Mouse (Mus musculus): ENCODE data around the gene Fpr2. TPM values are rescaled to one million over a fixed set of nuclear protein-coding genes. Genes with fewer than 3 reads are reported as not detected.
"Not testable (repeated sequence)": the region's sequence is repeated elsewhere in the genome, so short reads cannot be mapped to it uniquely, and the experiment has no call there.

Gene Fpr2
- polyA plus RNA-seq, 1 experiment from 2014 or later: 0.45 TPM

- POLR2A ChIA-PET: no interaction called here
- in situ Hi-C loops (cut with MboI; ENCODE audit: low pct_unique_long_range_greater_than_20kb): no loop called here
- no peak for ATAC-seq
- CTCF ChIA-PET: no interaction called here
- DNase-seq (ENCODE audit: low read depth, low spot score): no peak
- H3K27me3 ChIP-seq: peaks cover 16% of the 10 kb centered on the region
- no peak for TF ChIP-seq CTCF (IDR thresholded peaks at IDR 0.05)
Observed at GRCm38 (mm10) chr17:17882672-17883071, 5.0 kb upstream of the Fpr2 start.

GRCm38 (mm10) chr17:17883840-17884239, 3.8 kb upstream of the Fpr2 start, which contains the start of gene Fpr1:
Gene Fpr1, minus strand, starts transcription at chr17:17883940.
- ATAC-seq (no peak), DNase-seq (ENCODE audit: low read depth, low spot score) (no peak)
- H3K27me3 ChIP-seq: peaks cover 22% of the 10 kb centered on the region
- POLR2A ChIA-PET: no interaction called here
- CTCF ChIA-PET: no interaction called here
- no peak for TF ChIP-seq CTCF (IDR thresholded peaks at IDR 0.05)
- in situ Hi-C loops (cut with MboI; ENCODE audit: low pct_unique_long_range_greater_than_20kb): no loop called here

GRCm38 (mm10) chr17:17889732-17890425, 2.3 kb downstream of the Fpr2 start:
- ATAC-seq: no peak
- peaks cover 13% of the 10 kb centered on the region for H3K27me3 ChIP-seq
- in situ Hi-C loops (cut with MboI; ENCODE audit: low pct_unique_long_range_greater_than_20kb): loop anchor here (5.0 kb wide), 1 partner anchor 118 kb away; no protein-coding TSS in a partner anchor
- ChIA-PET CTCF (interaction anchor here (1.1 kb wide), 1 partner anchor 9 kb away, joined by 3 read pairs; no protein-coding TSS in a partner anchor), POLR2A (no interaction called here)
- TF ChIP-seq CTCF (IDR thresholded peaks at IDR 0.05): no peak
- DNase-seq (ENCODE audit: low read depth, low spot score): no peak

GRCm38 (mm10) chr17:17896039-17896438, 8.4 kb downstream of the Fpr2 start:
- in situ Hi-C loops (cut with MboI; ENCODE audit: low pct_unique_long_range_greater_than_20kb): no loop called here
- CTCF ChIA-PET: interaction anchor here (1.9 kb wide), 1 partner anchor 130 kb away, joined by 7 read pairs; no protein-coding TSS in a partner anchor
- H3K27me3 ChIP-seq: peaks cover 11% of the 10 kb centered on the region
- peak; percentile 69 for TF ChIP-seq CTCF (IDR thresholded peaks at IDR 0.05)
- peak; percentile 19 for DNase-seq (ENCODE audit: low read depth, low spot score)
- POLR2A ChIA-PET: no interaction called here
- no peak for ATAC-seq

GRCm38 (mm10) chr17:17899268-17899667, 11.6 kb downstream of the Fpr2 start:
- DNase-seq (ENCODE audit: low read depth, low spot score) (no peak), ATAC-seq (no peak)
- peaks cover 11% of the 10 kb centered on the region for H3K27me3 ChIP-seq
- in situ Hi-C loops (cut with MboI; ENCODE audit: low pct_unique_long_range_greater_than_20kb): no loop called here
- TF ChIP-seq CTCF (IDR thresholded peaks at IDR 0.05): peak; percentile 53
- ChIA-PET POLR2A (no interaction called here), CTCF (interaction anchor here (0.9 to 3.4 kb wide), 5 partner anchors 19 to 133 kb away, joined by 3 to 11 read pairs (median 3); no protein-coding TSS in a partner anchor)

- no peak for ATAC-seq
- peaks cover 11% of the 10 kb centered on the region for H3K27me3 ChIP-seq
- in situ Hi-C loops (cut with MboI; ENCODE audit: low pct_unique_long_range_greater_than_20kb): no loop called here
- CTCF ChIA-PET: interaction anchor here (3.4 kb wide), 1 partner anchor 135 kb away, joined by 11 read pairs; no protein-coding TSS in a partner anchor
- DNase-seq (ENCODE audit: low read depth, low spot score): no peak
- POLR2A ChIA-PET: no interaction called here
- TF ChIP-seq CTCF (IDR thresholded peaks at IDR 0.05): no peak
Observed at GRCm38 (mm10) chr17:17900768-17901167, 13.1 kb downstream of the Fpr2 start.

GRCm38 (mm10) chr17:17909636-17910421, 22.2 kb downstream of the Fpr2 start:
- DNase-seq (ENCODE audit: low read depth, low spot score) (no peak), ATAC-seq (no peak)
- ChIA-PET CTCF (no interaction called here), POLR2A (no interaction called here)
- TF ChIP-seq CTCF (IDR thresholded peaks at IDR 0.05): no peak
- in situ Hi-C loops (cut with MboI; ENCODE audit: low pct_unique_long_range_greater_than_20kb): no loop called here
- no peaks in the 10 kb centered on the region for H3K27me3 ChIP-seq

- DNase-seq (ENCODE audit: low read depth, low spot score); CTCF ChIA-PET; ATAC-seq; POLR2A ChIA-PET; in situ Hi-C loops (cut with MboI; ENCODE audit: low pct_unique_long_range_greater_than_20kb): not testable (repeated sequence)
- peaks cover 13% of the 10 kb centered on the region for H3K27me3 ChIP-seq
Observed at GRCm38 (mm10) chr17:17912618-17913017, 25.0 kb downstream of the Fpr2 start.

GRCm38 (mm10) chr17:17917376-17917775, 29.8 kb downstream of the Fpr2 start:
- TF ChIP-seq CTCF (IDR thresholded peaks at IDR 0.05): no peak
- CTCF ChIA-PET: no interaction called here
- no peak for ATAC-seq
- DNase-seq (ENCODE audit: low read depth, low spot score): no peak
- POLR2A ChIA-PET: no interaction called here
- peaks cover 13% of the 10 kb centered on the region for H3K27me3 ChIP-seq
- in situ Hi-C loops (cut with MboI; ENCODE audit: low pct_unique_long_range_greater_than_20kb): no loop called here

GRCm38 (mm10) chr17:17917782-17918181, 30.2 kb downstream of the Fpr2 start:
- ChIA-PET POLR2A (no interaction called here), CTCF (no interaction called here)
- in situ Hi-C loops (cut with MboI; ENCODE audit: low pct_unique_long_range_greater_than_20kb): no loop called here
- no peak for ATAC-seq
- no peak for TF ChIP-seq CTCF (IDR thresholded peaks at IDR 0.05)
- H3K27me3 ChIP-seq: peaks cover 13% of the 10 kb centered on the region
- no peak for DNase-seq (ENCODE audit: low read depth, low spot score)

Other genes with a start within 250 kb of the Fpr2 start
- gene Vmn2r90, start 184.1 kb upstream of the Fpr2 start, polyA plus RNA-seq (2021): not detected
- 34.8 TPM for gene Spaca6, start 60.7 kb upstream of the Fpr2 start, polyA plus RNA-seq (2021)
- gene Has1, start 32.6 kb upstream of the Fpr2 start, polyA plus RNA-seq (2021): 0.27 TPM
- 0.22 TPM for gene Fpr1, start 3.9 kb upstream of the Fpr2 start, polyA plus RNA-seq (2021)
- not detected for gene Fpr3, start within 50 bp of the Fpr2 start, polyA plus RNA-seq (2021)
- gene Fpr-rs4, start 133.9 kb downstream of the Fpr2 start, polyA plus RNA-seq (2021): not detected
- not detected for gene Vmn2r124, start 161.6 kb downstream of the Fpr2 start, polyA plus RNA-seq (2021)
- not detected for gene Vmn2r91, start 197.2 kb downstream of the Fpr2 start, polyA plus RNA-seq (2021)

All from Patski (cell line).